Mouse (Mus musculus) heart, embryonic 11.5 days (tissue): ENCODE data around the gene Selenoo. TPM values are rescaled to one million over a fixed set of nuclear protein-coding genes. Genes with fewer than 3 reads are reported as not detected.

Source experiments
- ATAC-seq: fragments of 200-750 bp; cut with Nextera tagmentation; replicated peaks from 2 replicates; pipeline ENCODE4 v1.8.0; 2017; ENCODE audit warnings: moderate library complexity; ENCODE audit not compliant: insufficient number of reproducible peaks, low FRiP score, low TSS enrichment
- H3K27ac ChIP-seq: fragments of 300-500 bp; sonication (generic); 2 replicates; pipeline ENCODE4 v1.5.1; 2014; ENCODE audit warnings: mild to moderate bottlenecking, low read depth, low read length
- H3K27me3 ChIP-seq: fragments of 300-500 bp; sonication (generic); 2 replicates; pipeline ENCODE4 v1.6.1; 2014; ENCODE audit warnings: mild to moderate bottlenecking, low read length, mixed read lengths; ENCODE audit not compliant: control insufficient read depth, insufficient read depth
- H3K36me3 ChIP-seq: fragments of 300-500 bp; sonication (generic); 2 replicates; pipeline ENCODE4 v1.6.1; 2014; ENCODE audit warnings: mild to moderate bottlenecking, low read length, moderate library complexity, mixed read lengths; ENCODE audit not compliant: control insufficient read depth, insufficient read depth
- H3K4me1 ChIP-seq: fragments of 300-500 bp; sonication (generic); 2 replicates; pipeline ENCODE4 v1.6.1; 2014; ENCODE audit warnings: low read length; ENCODE audit not compliant: control insufficient read depth, insufficient read depth
- H3K4me2 ChIP-seq: fragments of 300-500 bp; sonication (generic); 2 replicates; pipeline ENCODE4 v1.6.1; 2014; ENCODE audit warnings: mild to moderate bottlenecking, moderate library complexity
- H3K4me3 ChIP-seq: fragments of 300-500 bp; sonication (generic); 2 replicates; pipeline ENCODE4 v1.5.1; 2014; ENCODE audit warnings: low read depth, low read length
- H3K9ac ChIP-seq: fragments of 300-500 bp; sonication (generic); 2 replicates; pipeline ENCODE4 v1.6.1; 2014; ENCODE audit warnings: mild to moderate bottlenecking, low read depth, low read length, moderate library complexity
- H3K9me3 ChIP-seq: fragments of 300-500 bp; sonication (generic); replicated peaks from 2 replicates; pipeline ENCODE4 v1.6.1; 2016; ENCODE audit warnings: low read length; ENCODE audit not compliant: control insufficient read depth
- WGBS: fragments of 180-500 bp; shearing (Covaris S2); extraction: QIAGEN DNeasy Blood & Tissue Kit; methylation state at CpG from one replicate; pipeline ENCODE4 v1.1.7; 2014; ENCODE audit not compliant: insufficient replicate concordance; 5-methylcytosine and 5-hydroxymethylcytosine counted together
- polyA plus RNA-seq: library from polyadenylated mRNA; unstranded; fragments of >200 nt; fragmentation: Nextera tagmentation; extraction: Ambion mirVana; gene quantifications from 2 replicates; pipeline ENCODE4 v1.2.1, GENCODE M21; 2014

The Selenoo gene
- polyA plus RNA-seq, 1 experiment from 2014 or later: 9.5 TPM

DNA sequence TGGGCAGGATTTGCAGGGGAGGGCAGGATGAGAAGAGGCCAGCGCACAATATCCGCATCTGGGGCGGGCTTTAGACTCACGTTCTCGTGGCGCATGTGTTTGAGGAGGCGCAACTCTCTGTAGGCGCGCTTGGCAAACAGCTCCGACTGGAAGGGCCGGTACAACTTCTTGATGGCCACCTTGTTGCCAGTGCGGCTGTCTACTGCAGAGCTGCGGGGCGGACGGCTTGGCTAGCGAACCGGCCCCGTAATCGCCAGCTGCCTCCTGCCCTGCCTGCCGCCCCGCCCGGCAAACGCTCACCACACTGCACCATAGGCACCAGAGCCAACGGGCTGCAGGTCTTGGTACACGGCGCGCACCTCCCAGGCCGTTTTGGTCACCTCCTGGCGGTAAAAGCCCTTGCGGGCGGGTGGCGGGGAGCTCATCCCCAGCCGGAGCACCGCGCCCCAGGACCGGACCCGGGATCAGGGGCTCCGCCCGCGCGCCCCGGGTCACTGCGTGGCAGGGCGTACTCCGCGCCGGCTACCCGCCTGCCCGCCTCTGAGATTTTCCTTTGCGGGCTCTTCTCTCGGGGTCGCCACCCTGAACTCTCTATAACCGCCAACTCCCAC, 51.3 kb downstream of the Selenoo start:
- Histone ChIP-seq H3K4me3 (peak overlapping the region; percentile 51), H3K9me3 (no peaks in the 10 kb centered on the region), H3K36me3 (no peaks in the 10 kb centered on the region), H3K27ac (no peak overlapping the region), H3K4me2 (peak overlapping the region; percentile 92), H3K4me1 (peaks cover 21% of the 10 kb centered on the region), H3K27me3 (peaks cover 29% of the 10 kb centered on the region), H3K9ac (peak overlapping the region; percentile 72)
- WGBS: under 1% methylated on average over 53 of the region's 53 CpGs
- 0 out of 2 replicates have a peak, but pooled peaks have one; percentile 8 for ATAC-seq

GRCm38 (mm10) chr15:89140659-89141252, 51.9 kb downstream of the Selenoo start, which contains the start of gene Mapk12:
Gene Mapk12 (minus strand): TSS chr15:89140703.
- peak within 1 kb of the TSS; percentile 92 for H3K4me2 ChIP-seq
- H3K4me3 ChIP-seq: peak within 1 kb of the TSS; percentile 51
- peak; percentile 64 for ATAC-seq
- H3K4me1 ChIP-seq: peaks cover 21% of the 10 kb centered on the region
- no peaks in the 10 kb centered on the region for H3K36me3 ChIP-seq
- H3K9ac ChIP-seq: peak within 1 kb of the TSS; percentile 72
- under 1% methylated on average over 21 of the region's 21 CpGs for WGBS
- no peaks in the 10 kb centered on the region for H3K9me3 ChIP-seq
- no peak within 1 kb of the TSS for H3K27ac ChIP-seq
- peaks cover 34% of the 10 kb centered on the region for H3K27me3 ChIP-seq

GRCm38 (mm10) chr15:89141443-89141842, 52.6 kb downstream of the Selenoo start:
- Histone ChIP-seq H3K27ac (no peak overlapping the region), H3K27me3 (peaks cover 41% of the 10 kb centered on the region), H3K4me3 (no peak overlapping the region), H3K4me2 (peak overlapping the region; percentile 92; the same call in 1 of the 2 replicates), H3K4me1 (peaks cover 24% of the 10 kb centered on the region), H3K36me3 (no peaks in the 10 kb centered on the region), H3K9me3 (no peaks in the 10 kb centered on the region), H3K9ac (no peak overlapping the region)
- 23% methylated on average over 5 of the region's 5 CpGs for WGBS
- no peak for ATAC-seq

- Histone ChIP-seq H3K4me1 (peaks cover 28% of the 10 kb centered on the region), H3K27me3 (peaks cover 46% of the 10 kb centered on the region)
These were observed 53.0 kb downstream of the Selenoo start for GRCm38 (mm10) chr15:89141905-89142304.

GRCm38 (mm10) chr15:89143134-89143533, 54.2 kb downstream of the Selenoo start:
- Histone ChIP-seq H3K27me3 (peaks cover 58% of the 10 kb centered on the region), H3K27ac (no peak overlapping the region), H3K9ac (no peak overlapping the region), H3K9me3 (no peaks in the 10 kb centered on the region), H3K4me3 (no peak overlapping the region), H3K36me3 (no peaks in the 10 kb centered on the region), H3K4me2 (no peak overlapping the region), H3K4me1 (peaks cover 24% of the 10 kb centered on the region)
- no peak for ATAC-seq
- 51% methylated on average over 2 of the region's 2 CpGs for WGBS

More at GRCm38 (mm10) chr15:89141905-89142304, 53.0 kb downstream of the Selenoo start:
- no peaks in the 10 kb centered on the region for H3K36me3 ChIP-seq
- 40% methylated on average over 4 of the region's 4 CpGs for WGBS
- no peak for ATAC-seq
- no peak overlapping the region for H3K4me3 ChIP-seq
- no peak overlapping the region for H3K9ac ChIP-seq
- H3K4me2 ChIP-seq: no peak overlapping the region
- no peaks in the 10 kb centered on the region for H3K9me3 ChIP-seq
- H3K27ac ChIP-seq: no peak overlapping the region

DNA sequence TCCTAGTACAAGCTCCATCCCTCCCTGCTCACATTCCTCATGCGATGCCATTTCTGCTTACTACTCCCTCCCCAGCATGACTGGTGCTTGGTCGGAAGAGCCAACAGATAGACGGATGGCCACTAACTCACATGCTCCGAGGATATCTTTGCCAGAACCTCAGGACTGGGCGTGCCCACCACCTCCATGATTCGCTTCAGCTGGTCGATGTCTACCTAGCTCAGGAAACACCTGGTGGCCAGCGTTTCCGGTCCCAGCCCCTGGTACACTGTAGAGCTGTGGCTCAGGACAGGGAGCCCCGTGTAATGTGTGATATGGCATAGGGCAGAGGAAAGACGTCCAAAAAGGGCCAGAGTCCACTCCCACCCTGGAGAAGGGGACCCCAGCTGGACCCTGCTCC, 56.1 kb downstream of the Selenoo start:
- H3K27me3 ChIP-seq: peaks cover 71% of the 10 kb centered on the region
- no peak overlapping the region for H3K4me3 ChIP-seq
- 76% methylated on average over 11 of the region's 11 CpGs for WGBS
- H3K27ac ChIP-seq: no peak overlapping the region
- H3K4me1 ChIP-seq: peaks cover 20% of the 10 kb centered on the region
- no peaks in the 10 kb centered on the region for H3K9me3 ChIP-seq
- ATAC-seq: no peak
- no peaks in the 10 kb centered on the region for H3K36me3 ChIP-seq
- no peak overlapping the region for H3K9ac ChIP-seq
- no peak overlapping the region for H3K4me2 ChIP-seq

DNA sequence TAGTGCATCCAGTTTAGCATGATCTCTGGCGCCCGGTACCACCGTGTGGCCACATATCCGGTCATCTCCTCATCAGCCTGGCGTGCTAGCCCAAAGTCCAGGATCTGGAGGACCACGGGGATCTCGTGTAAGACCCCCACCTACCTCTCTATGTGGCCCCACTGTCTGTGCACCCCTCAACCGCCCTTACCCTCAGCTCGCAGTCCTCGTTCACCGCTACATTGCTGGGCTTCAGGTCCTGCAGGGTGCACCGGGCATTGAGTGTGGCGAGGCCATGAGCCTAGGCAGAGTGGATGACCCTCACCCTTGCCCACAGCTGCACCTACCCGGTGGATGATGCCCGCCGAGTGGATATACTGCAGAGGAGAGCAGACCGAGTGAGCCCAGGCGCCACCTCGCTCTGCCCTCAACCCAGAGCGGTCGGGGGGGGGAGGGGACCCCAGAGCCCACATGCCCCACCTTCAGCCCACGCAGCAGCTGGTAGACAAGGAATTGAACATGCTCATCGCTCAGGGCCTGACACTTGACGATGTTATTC, 57.0 kb downstream of the Selenoo start:
- ATAC-seq: no peak
- no peaks in the 10 kb centered on the region for H3K36me3 ChIP-seq
- no peak overlapping the region for H3K27ac ChIP-seq
- peaks cover 17% of the 10 kb centered on the region for H3K4me1 ChIP-seq
- 63% methylated on average over 24 of the region's 24 CpGs for WGBS
- H3K4me2 ChIP-seq: peak overlapping the region; percentile 58
- no peak overlapping the region for H3K4me3 ChIP-seq
- H3K9me3 ChIP-seq: no peaks in the 10 kb centered on the region
- H3K9ac ChIP-seq: no peak overlapping the region
- H3K27me3 ChIP-seq: peaks cover 75% of the 10 kb centered on the region

DNA sequence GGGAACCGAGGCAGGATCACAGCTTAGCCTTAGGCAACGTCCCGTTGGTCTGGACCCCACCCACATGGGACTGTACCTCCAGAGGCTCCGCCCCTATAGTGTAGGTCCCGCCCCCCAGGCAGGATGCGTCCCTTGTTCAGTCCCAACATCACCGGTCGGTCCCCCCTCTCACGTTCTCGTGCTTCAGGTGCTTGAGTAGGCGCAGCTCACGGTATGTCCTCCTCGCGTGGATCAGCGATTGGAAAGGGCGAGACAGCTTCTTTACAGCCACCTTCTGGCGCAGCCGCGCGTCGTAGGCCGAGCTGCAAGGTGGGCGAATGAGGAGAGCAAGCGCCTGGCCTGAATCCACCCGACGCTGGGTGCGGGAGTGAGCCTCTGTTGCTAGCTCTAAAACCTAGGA, 57.7 kb downstream of the Selenoo start:
- peaks cover 16% of the 10 kb centered on the region for H3K4me1 ChIP-seq
- H3K9ac ChIP-seq: no peak overlapping the region; the same call in 1 of the 2 replicates
- peak overlapping the region; percentile 58 for H3K4me2 ChIP-seq
- H3K4me3 ChIP-seq: peak overlapping the region; percentile 20
- ATAC-seq: no peak
- H3K27me3 ChIP-seq: peaks cover 70% of the 10 kb centered on the region
- H3K36me3 ChIP-seq: no peaks in the 10 kb centered on the region
- no peaks in the 10 kb centered on the region for H3K9me3 ChIP-seq
- WGBS: under 1% methylated on average over 27 of the region's 27 CpGs
- no peak overlapping the region for H3K27ac ChIP-seq
